Mouse (Mus musculus) small intestine, adult 10 weeks (tissue): ENCODE data around the gene Llgl2. TPM values are rescaled to one million over a fixed set of nuclear protein-coding genes. Genes with fewer than 3 reads are reported as not detected.

Experiments used
- polyA plus RNA-seq: library from polyadenylated mRNA; stranded (reverse); fragments of 350-450 nt; fragmentation: Illumina TruSeq; extraction: RNeasy Lipid Tissue Mini Kit (QIAGEN cat#74804); gene quantifications from one replicate; pipeline ENCODE4 v1.2.3, GENCODE M21; 2014; ENCODE audit warnings: low replicate concordance

Llgl2 gene
- 3.8 TPM for polyA plus RNA-seq

GRCm38 (mm10) chr11:115823774-115824740 lies at the start of gene Llgl2:
TSS of gene Llgl2 (plus strand) at chr11:115824049.

GRCm38 (mm10) chr11:115813507-115814296 lies 10.1 kb upstream of the Llgl2 start, which contains the start of gene Caskin2:
TSS of gene Caskin2 (minus strand) at chr11:115813639.

GRCm38 (mm10) chr11:115814605-115815450 lies 9.0 kb upstream of the Llgl2 start, which contains the start of gene Tsen54:
TSS of gene Tsen54 (plus strand) at chr11:115814724.

GRCm38 (mm10) chr11:115858354-115858753 lies 34.5 kb downstream of the Llgl2 start, which contains the start of gene Myo15b:
TSS of gene Myo15b (plus strand) at chr11:115858406.

GRCm38 (mm10) chr11:115899486-115900266 lies 75.8 kb downstream of the Llgl2 start, which contains the start of gene Smim5:
TSS of gene Smim5 (plus strand) at chr11:115899966.

Other genes with a start within 250 kb of the Llgl2 start
- 2.0 TPM for gene Mrps7, start 220.1 kb upstream of the Llgl2 start, polyA plus RNA-seq
- 2.8 TPM for gene Gga3, start 220.0 kb upstream of the Llgl2 start, polyA plus RNA-seq
- 16.5 TPM for gene Mif4gd, start 211.1 kb upstream of the Llgl2 start, polyA plus RNA-seq
- gene Slc25a19, start 195.8 kb upstream of the Llgl2 start, polyA plus RNA-seq, result 2.2 TPM
- gene Grb2, start 115.5 kb upstream of the Llgl2 start, polyA plus RNA-seq, result 83.4 TPM
- gene Tmem94, start 58.6 kb upstream of the Llgl2 start, polyA plus RNA-seq, result 0.59 TPM
- gene Caskin2, start 10.4 kb upstream of the Llgl2 start, polyA plus RNA-seq, result 0.26 TPM
- gene Tsen54, start 9.3 kb upstream of the Llgl2 start, polyA plus RNA-seq, result not detected
- 14.8 TPM for gene Myo15b, start 34.4 kb downstream of the Llgl2 start, polyA plus RNA-seq
- gene Smim5, start 75.9 kb downstream of the Llgl2 start, polyA plus RNA-seq, result not detected
- 1.3 TPM for gene Smim6, start 88.0 kb downstream of the Llgl2 start, polyA plus RNA-seq
- gene Sap30bp, start 109.2 kb downstream of the Llgl2 start, polyA plus RNA-seq, result 2.9 TPM
- 1.3 TPM for gene Recql5, start 109.4 kb downstream of the Llgl2 start, polyA plus RNA-seq
- gene Itgb4, start 150.7 kb downstream of the Llgl2 start, polyA plus RNA-seq, result 0.26 TPM
- not detected for gene Galk1, start 188.7 kb downstream of the Llgl2 start, polyA plus RNA-seq
- gene H3f3b, start 203.9 kb downstream of the Llgl2 start, polyA plus RNA-seq, result 1,105 TPM
- gene Unk, start 206.3 kb downstream of the Llgl2 start, polyA plus RNA-seq, result 1.2 TPM